ENCODE assay signal across 10 mouse cellular contexts in genomic region chr2:133553911-133554285, GRCm38 (mm10). TPM values are rescaled to one million over a fixed set of nuclear protein-coding genes. Genes with fewer than 3 reads are reported as not detected.
DNase-seq lines count a peak whose midpoint lies in the region; ATAC-seq and TF ChIP-seq lines count a peak whose summit lies in the region.
"Had no signal": no experiment of that assay in that cellular context is flagged by ENCODE, and none has a peak within 500 bp of the region (broad histone marks: within the 10 kb centered on the region; RNA-seq: fewer than 3 reads in every experiment).

No protein-coding gene starts in this region.

- no peak for TF ChIP-seq CTCF in kidney, postnatal 0 days (IDR thresholded peaks at IDR 0.05; ENCODE audit: low read depth)
- TF ChIP-seq CTCF in midbrain, postnatal 0 days (IDR thresholded peaks at IDR 0.05), result no peak

- H3K9me3 ChIP-seq in kidney, postnatal 0 days (replicated peaks; ENCODE audit: low read length), result no peaks in the 10 kb centered on the region
- no peaks in the 10 kb centered on the region for H3K9me3 ChIP-seq in embryonic facial prominence, embryonic 15.5 days (replicated peaks)
- H3K9me3 ChIP-seq in intestine, embryonic 14.5 days (ENCODE audit: control insufficient read depth, low read length), result no peaks in the 10 kb centered on the region
- no peaks in the 10 kb centered on the region for H3K9me3 ChIP-seq in midbrain, postnatal 0 days (ENCODE audit: low read length)

- no peaks in the 10 kb centered on the region for H3K36me3 ChIP-seq in kidney, postnatal 0 days (ENCODE audit: insufficient read depth, low read length)
- H3K36me3 ChIP-seq in embryonic facial prominence, embryonic 15.5 days, result no peaks in the 10 kb centered on the region
- H3K36me3 ChIP-seq in intestine, embryonic 14.5 days (ENCODE audit: control insufficient read depth, insufficient read depth, low read length), result no peaks in the 10 kb centered on the region
- H3K36me3 ChIP-seq in midbrain, postnatal 0 days (ENCODE audit: insufficient read depth, low read length), result no peaks in the 10 kb centered on the region

- H3K27ac ChIP-seq in kidney, postnatal 0 days, result no peak overlapping the region
- H3K27ac ChIP-seq in embryonic facial prominence, embryonic 15.5 days (replicated peaks), result no peak overlapping the region
- no peak overlapping the region for H3K27ac ChIP-seq in intestine, embryonic 14.5 days (ENCODE audit: low read depth)
- H3K27ac ChIP-seq in midbrain, postnatal 0 days (ENCODE audit: low read depth, low read length), result no peak overlapping the region

- peak overlapping the region; percentile 92 for H3K4me2 ChIP-seq in kidney, postnatal 0 days (ENCODE audit: low read length)
- H3K4me2 ChIP-seq in embryonic facial prominence, embryonic 15.5 days (replicated peaks), result peak overlapping the region; percentile 89
- peak overlapping the region; percentile 90 for H3K4me2 ChIP-seq in intestine, embryonic 14.5 days (ENCODE audit: low read length)
- peak overlapping the region; percentile 74 for H3K4me2 ChIP-seq in midbrain, postnatal 0 days (ENCODE audit: low read depth, low read length, poor library complexity, severe bottlenecking)

- WGBS in kidney, postnatal 0 days, result 39% methylated on average over 9 of the region's 9 CpGs
- WGBS in embryonic facial prominence, embryonic 15.5 days, result 17% methylated on average over 9 of the region's 9 CpGs
- 35% methylated on average over 9 of the region's 9 CpGs for WGBS in intestine, embryonic 14.5 days
- WGBS in midbrain, postnatal 0 days, result 31% methylated on average over 9 of the region's 9 CpGs

- intact Hi-C loops in gastrocnemius, postnatal 14 days (cut with DNase I; ENCODE audit: low total_unique reads), result loop anchor here (2.0 to 10.0 kb wide), 2 partner anchors 171 to 931 kb away; no protein-coding TSS in a partner anchor

- H3K27me3 ChIP-seq in kidney, postnatal 0 days (ENCODE audit: insufficient read depth, low read length), result peaks cover 12% of the 10 kb centered on the region; the same call in 1 of the 2 replicates
- 0 out of 2 replicates have a peak, but pooled peaks cover 5% of the 10 kb centered on the region for H3K27me3 ChIP-seq in embryonic facial prominence, embryonic 15.5 days
- H3K27me3 ChIP-seq in intestine, embryonic 14.5 days (replicated peaks; ENCODE audit: control insufficient read depth, insufficient read depth, low read length), result peaks cover 39% of the 10 kb centered on the region
- peaks cover 26% of the 10 kb centered on the region for H3K27me3 ChIP-seq in midbrain, postnatal 0 days (ENCODE audit: insufficient read depth, low read length)

- H3K4me1 ChIP-seq in kidney, postnatal 0 days (replicated peaks; ENCODE audit: insufficient read depth, low read length), result peaks cover 7% of the 10 kb centered on the region; the same call in 1 of the 2 replicates
- H3K4me1 ChIP-seq in embryonic facial prominence, embryonic 15.5 days, result peaks cover 32% of the 10 kb centered on the region
- no peaks in the 10 kb centered on the region; the same call in 1 of the 2 replicates for H3K4me1 ChIP-seq in intestine, embryonic 14.5 days (replicated peaks; ENCODE audit: control insufficient read depth, insufficient read depth, low read length)
- peaks cover 8% of the 10 kb centered on the region; the same call in 1 of the 2 replicates for H3K4me1 ChIP-seq in midbrain, postnatal 0 days (ENCODE audit: insufficient read depth, low read length)

- ATAC-seq in kidney, postnatal 0 days (replicated peaks; ENCODE audit: low FRiP score, low read depth), result no peak
- ATAC-seq in embryonic facial prominence, embryonic 15.5 days (ENCODE audit: insufficient number of reproducible peaks, low FRiP score, low TSS enrichment, low read depth), result no peak
- no peak for ATAC-seq in intestine, embryonic 14.5 days (replicated peaks; ENCODE audit: low FRiP score, low TSS enrichment, low read depth)
- no peak for ATAC-seq in midbrain, postnatal 0 days (ENCODE audit: low FRiP score)
- ATAC-seq in activated CD4-positive, CD25-positive, alpha-beta regulatory T cell, adult 4 months, result no peak

- peak overlapping the region; percentile 56 for H3K4me3 ChIP-seq in kidney, postnatal 0 days (replicated peaks; ENCODE audit: low read depth, low read length)
- H3K4me3 ChIP-seq in embryonic facial prominence, embryonic 15.5 days (replicated peaks), result peak overlapping the region; percentile 61
- peak overlapping the region; percentile 70 for H3K4me3 ChIP-seq in intestine, embryonic 14.5 days (ENCODE audit: low read depth, low read length)
- H3K4me3 ChIP-seq in midbrain, postnatal 0 days (ENCODE audit: low read depth, low read length), result peak overlapping the region; percentile 58

- H3K9ac ChIP-seq in kidney, postnatal 0 days (ENCODE audit: low read depth, low read length), result peak overlapping the region; percentile 54
- H3K9ac ChIP-seq in embryonic facial prominence, embryonic 15.5 days, result peak overlapping the region; percentile 37; the same call in 1 of the 2 replicates
- H3K9ac ChIP-seq in intestine, embryonic 14.5 days (ENCODE audit: low read length), result peak overlapping the region; percentile 41
- peak overlapping the region; percentile 55; the same call in 1 of the 2 replicates for H3K9ac ChIP-seq in midbrain, postnatal 0 days (replicated peaks; ENCODE audit: low read length, poor library complexity, severe bottlenecking)

- no peak for DNase-seq in kidney, postnatal 0 days (ENCODE audit: low spot score)
- no peak for DNase-seq in kidney, adult 9 months
- no peak for DNase-seq in intestine, embryonic 14.5 days (ENCODE audit: low spot score)
- DNase-seq in midbrain, postnatal 0 days (ENCODE audit: low spot score), result no peak
- DNase-seq in spleen, adult 12 weeks (ENCODE audit: low spot score), result no peak
- no peak for DNase-seq in gastrocnemius, postnatal 14 days
- DNase-seq: right cerebral cortex, postnatal 4 days had no signal

RNA-seq across cellular contexts. Expression of gene Bmp2, which starts 1.9 kb away (rescaled TPM):
- 9.9 and 11.3 TPM in 2 replicates for polyA plus RNA-seq in kidney, postnatal 0 days (2015; fragmentation: Nextera tagmentation; extraction: Ambion mirVana)
- 19.3 and 22.4 TPM in 2 replicates for polyA plus RNA-seq in embryonic facial prominence, embryonic 15.5 days (2015; fragmentation: Nextera tagmentation; extraction: Ambion mirVana)
- polyA plus RNA-seq in intestine, embryonic 14.5 days (2014; fragmentation: Nextera tagmentation; extraction: Ambion mirVana), result 10.3 and 11.7 TPM in 2 replicates
- 3.0 and 3.6 TPM in 2 replicates for total RNA-seq in midbrain, postnatal 0 days (2014; rRNA removed)
- polyA plus RNA-seq in midbrain, postnatal 0 days (2015; fragmentation: Nextera tagmentation; extraction: Ambion mirVana), result 4.0 TPM in 2 replicates
- not detected for polyA plus RNA-seq in activated CD4-positive, CD25-positive, alpha-beta regulatory T cell, adult 4 months (2017; shearing (Covaris generic))
- total RNA-seq in gastrocnemius, postnatal 14 days (2021), result 1 to 10 TPM; 1.7 to 2.2 TPM
- total RNA-seq: MEL had no signal
